Mouse (Mus musculus): ENCODE data around the gene Reg3a. TPM values are rescaled to one million over a fixed set of nuclear protein-coding genes. Genes with fewer than 3 reads are reported as not detected.
"Not testable (repeated sequence)": the region's sequence is repeated elsewhere in the genome, so short reads cannot be mapped to it uniquely, and the experiment has no call there.

Reg3a gene
- not detected in 2 replicates for polyA plus RNA-seq (2016; fragmentation: Nextera tagmentation; extraction: Ambion mirVana)

DNA sequence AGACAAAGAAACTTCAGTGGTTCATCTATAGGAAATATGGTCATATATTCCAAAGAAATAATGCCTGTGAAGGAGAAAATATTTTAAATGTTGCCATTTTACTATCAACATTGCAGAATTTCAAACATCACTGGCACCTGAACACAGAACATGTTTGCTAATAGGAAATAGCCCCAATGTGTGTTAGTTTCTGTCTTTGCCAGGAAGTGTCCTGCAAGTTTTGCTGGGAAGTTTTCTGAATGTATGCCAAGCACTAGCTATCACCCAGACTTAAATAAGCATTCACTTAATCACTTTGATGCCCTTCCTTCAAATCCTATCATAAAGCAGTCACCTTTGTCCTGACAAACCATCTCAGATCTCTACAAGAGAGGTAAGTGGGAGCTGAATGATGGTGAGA is at the start of gene Reg3a:
Gene Reg3a, plus strand, starts transcription at position 301 of the 400 bp plus-strand sequence.
- Histone ChIP-seq H3K9me3 (no peaks in the 10 kb centered on the region), H3K36me3 (no peaks in the 10 kb centered on the region), H3K27ac (no peak within 1 kb of the TSS), H3K4me1 (replicated peaks) (no peaks in the 10 kb centered on the region), H3K4me3 (no peak within 1 kb of the TSS), H3K27me3 (ENCODE audit: insufficient read depth, poor library complexity, severe bottlenecking) (no peaks in the 10 kb centered on the region)
- DNase-seq (ENCODE audit: low spot score) = no peak

DNA sequence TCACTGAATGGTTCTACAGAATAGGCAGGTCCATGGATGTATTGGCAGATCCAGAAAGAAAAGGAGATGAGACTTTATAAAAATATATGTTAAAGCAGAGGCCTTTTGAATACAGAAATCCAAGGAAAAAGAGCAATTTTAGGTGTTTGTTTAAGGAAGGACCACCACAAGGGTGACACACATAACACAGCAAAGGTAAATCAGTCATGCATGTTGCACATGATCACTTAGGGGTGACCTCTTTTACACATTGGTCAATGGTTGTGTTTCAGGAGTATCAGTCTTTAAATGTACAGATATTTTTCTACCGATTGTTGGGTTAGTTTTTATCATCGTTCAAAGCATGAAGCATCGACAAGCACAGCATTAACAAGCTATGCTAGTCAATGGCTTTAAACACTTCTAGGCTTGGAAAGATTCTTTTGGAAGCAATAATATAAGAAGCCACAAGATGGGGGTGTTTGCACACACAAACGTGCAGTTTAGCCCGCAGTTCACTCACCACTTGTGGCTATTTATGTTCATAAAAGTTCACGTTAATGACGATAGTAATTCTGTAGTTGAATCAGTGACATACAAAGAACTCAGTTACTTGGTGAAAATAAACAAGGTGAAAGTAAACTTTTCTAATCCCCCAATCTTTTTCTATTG is 48.5 kb upstream of the Reg3a start:
- no peak overlapping the region for H3K27ac ChIP-seq
- no peaks in the 10 kb centered on the region for H3K27me3 ChIP-seq (ENCODE audit: insufficient read depth, poor library complexity, severe bottlenecking)
- peaks cover 2% of the 10 kb centered on the region; the same call in 1 of the 2 replicates for H3K4me1 ChIP-seq (replicated peaks)
- 48% methylated on average over 7 of the region's 7 CpGs for WGBS
- DNase-seq (ENCODE audit: low spot score) = peak; percentile 2
- H3K9me3 ChIP-seq = no peaks in the 10 kb centered on the region
- no peaks in the 10 kb centered on the region for H3K36me3 ChIP-seq
- no peak overlapping the region for H3K4me3 ChIP-seq

DNA sequence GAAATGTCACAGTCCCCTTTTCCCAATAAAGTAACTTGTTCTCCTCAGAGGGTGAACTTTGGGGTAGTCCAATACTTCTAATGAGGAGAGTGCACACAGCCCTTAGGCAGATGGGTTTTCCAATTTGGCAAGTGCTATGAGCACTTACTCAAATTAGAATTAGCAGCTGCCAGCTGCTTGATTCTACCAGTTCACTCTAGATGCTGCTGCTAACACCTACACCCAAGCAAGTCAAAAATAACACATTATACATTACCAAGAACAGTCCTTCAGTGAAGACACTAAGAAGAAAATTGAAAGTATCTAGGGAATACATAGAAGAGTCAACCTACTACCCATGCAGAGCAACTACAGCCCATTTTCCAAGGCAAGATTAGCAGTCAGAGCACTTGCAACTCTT is 40.2 kb upstream of the Reg3a start:
- no peaks in the 10 kb centered on the region for H3K4me1 ChIP-seq (replicated peaks)
- no peak overlapping the region for H3K27ac ChIP-seq
- no peaks in the 10 kb centered on the region for H3K36me3 ChIP-seq
- H3K27me3 ChIP-seq (ENCODE audit: insufficient read depth, poor library complexity, severe bottlenecking) = no peaks in the 10 kb centered on the region
- DNase-seq (ENCODE audit: low spot score) = no peak
- no peaks in the 10 kb centered on the region for H3K9me3 ChIP-seq
- H3K4me3 ChIP-seq = no peak overlapping the region

- WGBS = 91% methylated on average over 2 of the region's 2 CpGs
Measured at GRCm38 (mm10) chr6:78341689-78342088, 38.8 kb upstream of the Reg3a start.

GRCm38 (mm10) chr6:78361971-78362563 is 18.4 kb upstream of the Reg3a start:
- no peak for DNase-seq (ENCODE audit: low spot score)
- Histone ChIP-seq H3K36me3 (no peaks in the 10 kb centered on the region), H3K27me3 (ENCODE audit: insufficient read depth, poor library complexity, severe bottlenecking) (no peaks in the 10 kb centered on the region), H3K9me3 (no peaks in the 10 kb centered on the region), H3K4me1 (replicated peaks) (no peaks in the 10 kb centered on the region), H3K27ac (no peak overlapping the region), H3K4me3 (no peak overlapping the region)
- WGBS = 71% methylated on average over 2 of the region's 2 CpGs

More at GRCm38 (mm10) chr6:78341689-78342088, 38.8 kb upstream of the Reg3a start:
- no peak overlapping the region for H3K27ac ChIP-seq
- no peaks in the 10 kb centered on the region for H3K9me3 ChIP-seq
- no peaks in the 10 kb centered on the region for H3K36me3 ChIP-seq
- H3K4me1 ChIP-seq (replicated peaks) = no peaks in the 10 kb centered on the region
- no peaks in the 10 kb centered on the region for H3K27me3 ChIP-seq (ENCODE audit: insufficient read depth, poor library complexity, severe bottlenecking)
- no peak overlapping the region for H3K4me3 ChIP-seq
- no peak for DNase-seq (ENCODE audit: low spot score)

DNA sequence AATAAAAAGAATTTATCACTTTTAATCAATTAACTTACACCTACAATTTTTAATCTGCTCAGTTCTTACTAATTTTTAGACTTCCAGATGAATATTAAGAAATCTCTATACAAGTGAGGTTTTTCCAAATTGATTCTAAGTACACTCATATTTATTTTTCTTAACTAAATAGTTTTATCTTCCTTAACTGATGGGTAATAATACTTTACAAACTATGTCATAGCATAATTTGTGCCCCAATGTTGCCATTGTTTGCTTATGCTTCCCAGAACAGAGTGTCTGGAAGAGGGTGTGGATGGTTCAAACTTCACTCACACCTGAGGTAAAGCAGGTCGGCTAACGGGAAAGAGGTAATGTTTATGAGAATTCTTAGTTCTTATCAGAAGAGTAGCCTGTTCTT is 10.2 kb upstream of the Reg3a start, which contains the start of gene Reg3b:
Gene Reg3b, plus strand, starts transcription at position 301 of the 400 bp plus-strand sequence.
- Histone ChIP-seq H3K36me3 (no peaks in the 10 kb centered on the region), H3K27ac (no peak within 1 kb of the TSS), H3K4me3 (no peak within 1 kb of the TSS), H3K27me3 (ENCODE audit: insufficient read depth, poor library complexity, severe bottlenecking) (no peaks in the 10 kb centered on the region), H3K9me3 (no peaks in the 10 kb centered on the region), H3K4me1 (replicated peaks) (no peaks in the 10 kb centered on the region)
- no peak for DNase-seq (ENCODE audit: low spot score)
- WGBS = 93% methylated on average over 2 of the region's 2 CpGs

- Histone ChIP-seq H3K4me3 (no peak within 1 kb of the TSS), H3K4me1 (replicated peaks) (no peaks in the 10 kb centered on the region), H3K9me3 (no peaks in the 10 kb centered on the region), H3K36me3 (no peaks in the 10 kb centered on the region), H3K27me3 (ENCODE audit: insufficient read depth, poor library complexity, severe bottlenecking) (no peaks in the 10 kb centered on the region), H3K27ac (no peak within 1 kb of the TSS)
- no peak for DNase-seq (ENCODE audit: low spot score)
- 84% methylated on average over 2 of the region's 2 CpGs for WGBS
Measured at GRCm38 (mm10) chr6:78378765-78379164, 1.7 kb upstream of the Reg3a start, which contains the start of gene Reg3d. TSS of gene Reg3d (minus strand) at chr6:78378865.

DNA sequence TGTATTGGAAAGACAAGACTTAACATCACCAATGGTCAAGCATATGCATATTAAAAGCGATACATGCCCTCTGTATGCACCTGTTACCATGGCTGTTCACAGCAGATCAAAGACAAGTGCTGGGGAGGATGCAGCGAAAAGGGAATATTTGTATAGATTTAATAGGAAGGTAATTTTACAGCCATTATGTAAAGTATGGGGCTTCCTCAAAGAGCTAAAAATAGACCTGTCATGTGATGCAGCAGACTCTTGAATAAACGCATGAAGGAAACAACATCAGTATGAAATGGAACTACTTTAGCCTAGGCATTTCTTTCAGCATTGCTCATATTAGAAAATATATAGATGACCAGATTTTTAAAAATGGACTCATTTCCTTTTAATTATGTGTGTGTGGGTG is 5.1 kb downstream of the Reg3a start:
- Histone ChIP-seq H3K27me3 (ENCODE audit: insufficient read depth, poor library complexity, severe bottlenecking) (no peaks in the 10 kb centered on the region), H3K4me1 (replicated peaks) (no peaks in the 10 kb centered on the region), H3K9me3 (no peaks in the 10 kb centered on the region), H3K4me3 (no peak overlapping the region), H3K27ac (no peak overlapping the region), H3K36me3 (no peaks in the 10 kb centered on the region)
- WGBS = 87% methylated on average over 3 of the region's 3 CpGs
- DNase-seq (ENCODE audit: low spot score) = no peak

GRCm38 (mm10) chr6:78395323-78395722 is 14.8 kb downstream of the Reg3a start, which contains the start of gene Reg2:
TSS of gene Reg2 (plus strand) at chr6:78395623.
- H3K4me3 ChIP-seq; DNase-seq (ENCODE audit: low spot score); H3K9me3 ChIP-seq; H3K36me3 ChIP-seq; H3K27me3 ChIP-seq (ENCODE audit: insufficient read depth, poor library complexity, severe bottlenecking); H3K27ac ChIP-seq; H3K4me1 ChIP-seq (replicated peaks): not testable (repeated sequence)
- 94% methylated on average over 5 of the region's 17 CpGs for WGBS

GRCm38 (mm10) chr6:78422411-78422810 is 41.9 kb downstream of the Reg3a start, which contains the start of gene Reg1:
TSS of gene Reg1 (plus strand) at chr6:78422711.
- not testable (repeated sequence) for H3K36me3 ChIP-seq, H3K4me3 ChIP-seq, H3K27ac ChIP-seq

DNA sequence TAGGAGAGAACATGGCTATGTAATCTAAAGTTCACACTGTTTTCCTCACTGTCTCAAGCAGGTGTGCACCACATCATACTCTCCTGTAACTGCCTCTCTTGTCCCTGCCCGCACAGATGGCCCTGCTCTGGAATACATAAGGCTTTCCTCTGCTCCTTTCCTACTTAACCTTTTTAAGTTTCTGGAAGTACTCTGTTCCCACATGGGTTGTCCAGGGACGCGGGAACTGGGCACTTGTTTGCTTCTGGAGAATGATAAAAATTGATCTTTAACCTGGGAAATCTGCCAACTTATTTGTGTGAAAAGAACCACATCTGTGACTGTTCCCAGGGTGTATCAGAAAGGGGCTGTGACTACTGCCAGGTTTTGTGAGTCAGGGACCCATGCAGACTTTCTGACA is 45.0 kb downstream of the Reg3a start:
- H3K27ac ChIP-seq = no peak overlapping the region
- no peaks in the 10 kb centered on the region for H3K36me3 ChIP-seq
- H3K27me3 ChIP-seq (ENCODE audit: insufficient read depth, poor library complexity, severe bottlenecking) = no peaks in the 10 kb centered on the region
- WGBS = 91% methylated on average over 3 of the region's 3 CpGs
- no peak overlapping the region for H3K4me3 ChIP-seq
- H3K4me1 ChIP-seq (replicated peaks) = no peaks in the 10 kb centered on the region
- no peaks in the 10 kb centered on the region for H3K9me3 ChIP-seq
- no peak for DNase-seq (ENCODE audit: low spot score)

More at GRCm38 (mm10) chr6:78422411-78422810, 41.9 kb downstream of the Reg3a start, which contains the start of gene Reg1:
- H3K4me1 ChIP-seq (replicated peaks); H3K27me3 ChIP-seq (ENCODE audit: insufficient read depth, poor library complexity, severe bottlenecking); DNase-seq (ENCODE audit: low spot score); H3K9me3 ChIP-seq: not testable (repeated sequence)

All from hindbrain, embryonic 10.5 days (tissue).